In genomic region chr5:107295817-107296511, GRCm38 (mm10) we compare ENCODE assay signal across 11 mouse cellular contexts. TPM values are rescaled to one million over a fixed set of nuclear protein-coding genes. Genes with fewer than 3 reads are reported as not detected.
A peak's percentile ranks its signal among the peaks of the same experiment; 100 is the strongest.
DNase-seq lines count a peak whose midpoint lies in the region; ATAC-seq and TF ChIP-seq lines count a peak whose summit lies in the region.
"Had no signal": no experiment of that assay in that cellular context is flagged by ENCODE, and none has a peak within 500 bp of the region (broad histone marks: within the 10 kb centered on the region; RNA-seq: fewer than 3 reads in every experiment).

No protein-coding gene starts in this region.

- WGBS in intestine, embryonic 14.5 days = 72% methylated on average over 16 of the region's 16 CpGs
- WGBS in lung, embryonic 15.5 days = 61% methylated on average over 16 of the region's 16 CpGs
- 57% methylated on average over 16 of the region's 16 CpGs for WGBS in stomach, postnatal 0 days
- WGBS in forebrain, embryonic 12.5 days = 68% methylated on average over 16 of the region's 16 CpGs

- no peak overlapping the region for H3K9ac ChIP-seq in intestine, embryonic 14.5 days (ENCODE audit: low read length)
- H3K9ac ChIP-seq in lung, embryonic 15.5 days = no peak overlapping the region
- no peak overlapping the region for H3K9ac ChIP-seq in stomach, postnatal 0 days (ENCODE audit: low read length)
- H3K9ac ChIP-seq in forebrain, embryonic 12.5 days = no peak overlapping the region
- H3K9ac ChIP-seq: heart, embryonic 12.5 days; liver, embryonic 13.5 days had no signal

- TF ChIP-seq EP300 in stomach, postnatal 0 days (optimal IDR thresholded peaks at IDR 0.05) = no peak

- H3K4me3 ChIP-seq in intestine, embryonic 14.5 days (ENCODE audit: low read depth, low read length) = no peak overlapping the region
- H3K4me3 ChIP-seq in lung, embryonic 15.5 days = no peak overlapping the region
- no peak overlapping the region for H3K4me3 ChIP-seq in stomach, postnatal 0 days (ENCODE audit: low read depth, low read length)
- H3K4me3 ChIP-seq in forebrain, embryonic 12.5 days (replicated peaks) = no peak overlapping the region
- H3K4me3 ChIP-seq: heart, embryonic 12.5 days; liver, embryonic 13.5 days had no signal

- peak; percentile 19 for DNase-seq in kidney, postnatal 14 days
- no peak for DNase-seq in kidney, adult 11 months
- no peak for DNase-seq in intestine, embryonic 14.5 days (ENCODE audit: low spot score)
- no peak for DNase-seq in stomach, postnatal 0 days (ENCODE audit: low spot score)
- DNase-seq in layer of hippocampus, adult 18-20 months (ENCODE audit: low spot score in 2 of 2) = no peak
- no peak for DNase-seq in gastrocnemius, postnatal 10 days
- DNase-seq: liver, embryonic 13.5 days had no signal

- H3K9me3 ChIP-seq in intestine, embryonic 14.5 days (ENCODE audit: control insufficient read depth, low read length) = no peaks in the 10 kb centered on the region
- no peaks in the 10 kb centered on the region for H3K9me3 ChIP-seq in lung, embryonic 15.5 days
- no peaks in the 10 kb centered on the region for H3K9me3 ChIP-seq in stomach, postnatal 0 days (ENCODE audit: control insufficient read depth, low read length)
- H3K9me3 ChIP-seq in forebrain, embryonic 12.5 days = no peaks in the 10 kb centered on the region
- H3K9me3 ChIP-seq: heart, embryonic 12.5 days; liver, embryonic 13.5 days had no signal

- peak; percentile 71 for ATAC-seq in intestine, embryonic 14.5 days (replicated peaks; ENCODE audit: low FRiP score, low TSS enrichment, low read depth)
- no peak for ATAC-seq in lung, embryonic 15.5 days (ENCODE audit: borderline replicate concordance, extremely low read depth, low FRiP score, low TSS enrichment)
- ATAC-seq in stomach, postnatal 0 days (ENCODE audit: low FRiP score, low TSS enrichment) = peak; percentile 86
- no peak for ATAC-seq in forebrain, embryonic 12.5 days (ENCODE audit: low FRiP score)
- ATAC-seq: midbrain, embryonic 16.5 days had no signal

- no peak for TF ChIP-seq CTCF in stomach, postnatal 0 days (IDR thresholded peaks at IDR 0.05; ENCODE audit: low read depth)

- H3K27me3 ChIP-seq in intestine, embryonic 14.5 days (replicated peaks; ENCODE audit: control insufficient read depth, insufficient read depth, low read length) = no peaks in the 10 kb centered on the region
- H3K27me3 ChIP-seq in lung, embryonic 15.5 days = no peaks in the 10 kb centered on the region
- no peaks in the 10 kb centered on the region for H3K27me3 ChIP-seq in stomach, postnatal 0 days (ENCODE audit: control insufficient read depth, insufficient read depth, low read length)
- H3K27me3 ChIP-seq in forebrain, embryonic 12.5 days = peaks cover 17% of the 10 kb centered on the region

- no peak overlapping the region for H3K27ac ChIP-seq in intestine, embryonic 14.5 days (ENCODE audit: low read depth)
- peak overlapping the region; percentile 8; the same call in 1 of the 2 replicates for H3K27ac ChIP-seq in lung, embryonic 15.5 days
- H3K27ac ChIP-seq in stomach, postnatal 0 days (replicated peaks) = peak overlapping the region; percentile 56
- H3K27ac ChIP-seq in forebrain, embryonic 12.5 days = no peak overlapping the region
- H3K27ac ChIP-seq: liver, embryonic 13.5 days had no signal

- H3K4me2 ChIP-seq in intestine, embryonic 14.5 days (ENCODE audit: low read length) = no peak overlapping the region
- peak overlapping the region; percentile 32 for H3K4me2 ChIP-seq in lung, embryonic 15.5 days
- H3K4me2 ChIP-seq in stomach, postnatal 0 days (replicated peaks; ENCODE audit: low read depth) = peak overlapping the region; percentile 20; the same call in 1 of the 2 replicates
- no peak overlapping the region for H3K4me2 ChIP-seq in forebrain, embryonic 12.5 days
- H3K4me2 ChIP-seq: heart, embryonic 12.5 days; liver, embryonic 13.5 days had no signal

- H3K4me1 ChIP-seq in intestine, embryonic 14.5 days (replicated peaks; ENCODE audit: control insufficient read depth, insufficient read depth, low read length) = peaks cover 13% of the 10 kb centered on the region
- H3K4me1 ChIP-seq in lung, embryonic 15.5 days = peaks cover 17% of the 10 kb centered on the region
- H3K4me1 ChIP-seq in stomach, postnatal 0 days (replicated peaks; ENCODE audit: control insufficient read depth, insufficient read depth) = peaks cover 6% of the 10 kb centered on the region
- peaks cover 13% of the 10 kb centered on the region for H3K4me1 ChIP-seq in forebrain, embryonic 12.5 days

- no peaks in the 10 kb centered on the region for H3K36me3 ChIP-seq in intestine, embryonic 14.5 days (ENCODE audit: control insufficient read depth, insufficient read depth, low read length)
- H3K36me3 ChIP-seq in lung, embryonic 15.5 days = no peaks in the 10 kb centered on the region
- no peaks in the 10 kb centered on the region for H3K36me3 ChIP-seq in stomach, postnatal 0 days (ENCODE audit: control insufficient read depth, insufficient read depth, low read length)
- H3K36me3 ChIP-seq in forebrain, embryonic 12.5 days (replicated peaks) = no peaks in the 10 kb centered on the region
- H3K36me3 ChIP-seq: heart, embryonic 12.5 days; liver, embryonic 13.5 days had no signal

RNA-seq across cellular contexts. Expression of gene Tgfbr3, which starts 6.5 kb away (rescaled TPM):
- polyA plus RNA-seq in intestine, embryonic 14.5 days (2014; fragmentation: Nextera tagmentation; extraction: Ambion mirVana) = 24.4 and 28.7 TPM in 2 replicates
- polyA plus RNA-seq in lung, embryonic 15.5 days (2015; fragmentation: Nextera tagmentation; extraction: Ambion mirVana) = 20.0 and 22.2 TPM in 2 replicates
- 10.6 and 11.9 TPM in 2 replicates for polyA plus RNA-seq in stomach, postnatal 0 days (2015; fragmentation: Nextera tagmentation; extraction: Ambion mirVana)
- 10 to 100 TPM; 18.2 to 21.0 TPM for total RNA-seq in layer of hippocampus, adult 18-20 months (2021)
- polyA plus RNA-seq in forebrain, embryonic 12.5 days (2016; fragmentation: Nextera tagmentation; extraction: Ambion mirVana) = 4.0 and 5.7 TPM in 2 replicates
- total RNA-seq in gastrocnemius, postnatal 10 days (2021) = 10 to 100 TPM; 37.3 to 42.6 TPM

RNA-seq across cellular contexts. Expression of gene Brdt, which starts 35.0 kb away (rescaled TPM):
- polyA plus RNA-seq in intestine, embryonic 14.5 days (2014; fragmentation: Nextera tagmentation; extraction: Ambion mirVana) = 1.6 and 1.7 TPM in 2 replicates
- polyA plus RNA-seq in lung, embryonic 15.5 days (2015; fragmentation: Nextera tagmentation; extraction: Ambion mirVana) = 1.4 and 2.1 TPM in 2 replicates
- polyA plus RNA-seq in stomach, postnatal 0 days (2015; fragmentation: Nextera tagmentation; extraction: Ambion mirVana) = 1.1 and 1.3 TPM in 2 replicates
- total RNA-seq in layer of hippocampus, adult 18-20 months (2021) = 10 to 100 TPM; 15.5 to 16.2 TPM
- polyA plus RNA-seq in forebrain, embryonic 12.5 days (2016; fragmentation: Nextera tagmentation; extraction: Ambion mirVana) = 1.4 TPM in 2 replicates
- total RNA-seq in gastrocnemius, postnatal 10 days (2021) = 1 to 10 TPM; 4.3 to 4.4 TPM

Comparison
In these comparisons a context has a peak if more than half of its experiments do, and no peak if none do; other contexts are left out.
1. ATAC-seq: peak in intestine, embryonic 14.5 days (single experiment) and stomach, postnatal 0 days (single experiment); none in lung, embryonic 15.5 days (single experiment) and forebrain, embryonic 12.5 days (single experiment).
2. H3K27ac ChIP-seq: peak in lung, embryonic 15.5 days (single experiment) and stomach, postnatal 0 days (single experiment); none in intestine, embryonic 14.5 days (single experiment) and forebrain, embryonic 12.5 days (single experiment).
3. H3K4me2 ChIP-seq: peak in lung, embryonic 15.5 days (single experiment) and stomach, postnatal 0 days (single experiment); none in intestine, embryonic 14.5 days (single experiment) and forebrain, embryonic 12.5 days (single experiment).